Mouse (Mus musculus): ENCODE measurements around the gene Cd3d. TPM values are rescaled to one million over a fixed set of nuclear protein-coding genes. Genes with fewer than 3 reads are reported as not detected.

Gene Cd3d
- 0.99 to 5.0 TPM (median 2.6 TPM) in 4 replicates for total RNA-seq (2023; ENCODE audit: inconsistent age)

DNA sequence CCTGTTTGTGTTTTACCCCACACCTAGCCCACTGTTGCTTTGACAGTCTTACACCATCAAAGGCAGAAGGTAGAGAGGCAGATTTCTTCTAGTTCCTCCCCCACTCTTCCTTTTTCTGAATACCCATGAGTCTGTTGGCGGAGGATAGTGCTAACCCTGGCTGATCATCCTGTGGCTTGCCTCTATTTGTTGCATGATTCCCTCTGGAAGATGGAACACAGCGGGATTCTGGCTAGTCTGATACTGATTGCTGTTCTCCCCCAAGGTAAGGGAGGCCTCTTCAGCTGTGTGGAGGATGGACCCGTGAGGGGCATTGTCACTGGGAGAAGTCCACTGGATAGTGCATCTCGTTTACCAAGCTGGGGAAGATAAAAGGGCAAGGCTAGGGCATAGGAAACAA lies at the start of gene Cd3d:
Cd3d (plus strand) TSS at position 111 of the 400 bp plus-strand sequence.

DNA sequence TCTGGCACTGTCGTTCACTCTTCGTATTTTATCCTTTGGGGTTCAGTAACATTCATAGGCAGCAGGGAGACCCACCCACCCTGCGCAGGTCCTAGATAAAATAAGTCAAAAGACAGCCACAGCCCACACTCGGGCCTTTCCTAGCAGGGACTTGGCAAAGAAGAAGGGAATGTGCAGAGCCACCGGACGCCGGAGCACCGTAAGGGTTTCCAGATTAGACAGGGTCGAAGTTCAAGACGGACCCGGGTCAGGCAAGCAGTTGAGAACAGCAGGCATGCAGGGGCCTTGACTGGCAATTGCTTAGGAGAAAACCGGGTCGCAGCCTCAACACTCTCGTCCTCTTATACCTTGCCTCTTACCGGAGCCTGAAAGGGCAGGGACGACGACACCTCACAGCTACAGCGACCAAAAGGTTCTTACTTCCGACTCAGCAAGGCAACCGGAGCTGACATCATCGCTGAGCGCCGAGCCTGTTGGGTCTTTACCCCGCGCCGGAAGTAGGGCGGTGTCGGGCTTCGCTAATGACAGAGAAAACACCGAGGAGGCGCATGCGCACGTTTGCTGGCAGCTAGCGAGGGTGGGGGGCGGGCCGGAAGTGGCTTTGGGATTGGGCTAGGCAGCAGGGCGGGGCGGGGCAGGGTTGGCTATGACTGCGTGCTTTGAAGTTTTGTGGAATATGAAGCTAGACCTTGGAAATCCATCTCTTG lies 16.3 kb upstream of the Cd3d start, which contains the start of gene Ube4a:
Ube4a (minus strand) TSS at position 475 of the 707 bp plus-strand sequence.

DNA sequence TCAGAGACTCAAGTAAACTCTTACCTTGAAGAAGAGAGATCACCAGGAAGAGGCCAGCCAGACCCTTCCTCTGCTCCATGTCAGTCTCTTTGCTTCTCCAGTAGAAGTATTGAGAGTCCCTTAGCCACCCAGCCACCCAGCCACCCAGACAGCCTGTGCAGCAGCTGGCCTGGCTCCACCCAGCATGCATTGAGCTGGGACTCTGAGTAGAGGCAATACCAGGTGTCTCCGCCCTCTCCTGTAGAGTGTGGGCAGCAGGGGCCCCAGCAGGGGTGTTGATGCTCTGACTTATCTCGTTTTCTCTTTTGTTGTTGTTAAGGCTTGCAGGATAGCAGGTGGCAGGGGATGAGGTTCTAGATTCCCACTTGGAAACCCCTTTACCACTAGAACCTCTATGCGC lies 1.3 kb upstream of the Cd3d start, which contains the start of gene Cd3g:
Cd3g (minus strand) TSS at position 190 of the 400 bp plus-strand sequence.

DNA sequence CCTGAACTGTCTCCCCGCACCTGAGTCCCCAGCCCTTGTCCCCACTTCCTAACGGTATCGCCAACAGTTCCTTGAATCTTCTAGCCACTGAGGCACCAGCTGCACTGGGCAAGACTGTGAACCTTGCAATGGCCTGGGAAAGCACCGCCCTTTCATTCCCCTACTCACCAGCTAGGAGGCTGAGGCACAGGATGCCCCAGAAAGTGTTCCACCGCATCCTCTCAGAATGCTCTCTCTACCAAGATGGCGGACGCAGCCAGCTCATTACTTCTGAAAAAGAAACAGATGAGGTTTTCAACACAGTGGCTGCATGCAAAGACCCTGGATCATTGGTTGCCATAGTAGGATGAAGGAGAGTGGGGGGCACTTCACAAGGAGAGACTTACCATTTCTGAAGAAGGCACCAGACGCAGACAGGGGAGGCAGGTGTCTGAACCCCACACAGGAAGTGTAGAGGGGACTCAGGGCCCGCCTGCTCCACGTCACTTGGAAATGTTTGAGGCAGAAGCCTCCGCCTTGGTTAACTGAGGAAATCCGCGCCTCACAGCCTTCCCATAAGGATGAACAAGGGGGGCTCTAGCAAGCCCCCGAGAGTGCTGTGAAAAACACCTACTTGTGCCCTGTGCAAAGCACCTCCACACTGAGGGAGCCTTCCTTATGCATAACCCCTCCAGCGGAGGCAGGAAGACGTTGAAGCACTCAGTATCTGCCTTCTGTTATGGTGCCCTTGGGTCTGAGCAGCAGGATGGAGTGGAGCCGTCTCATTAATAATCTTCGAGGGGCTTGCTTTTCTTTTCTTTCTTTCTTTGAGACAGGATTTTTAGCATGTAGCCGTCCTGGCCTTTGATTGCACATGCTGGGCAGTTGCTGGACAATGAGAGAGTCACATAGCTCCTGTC lies 27.8 kb downstream of the Cd3d start, which contains the start of gene Cd3e:
Cd3e (minus strand) TSS at position 448 of the 899 bp plus-strand sequence.

Other genes starting within 250 kb of the Cd3d start
- gene Phldb1, start 246.6 kb upstream of the Cd3d start, total RNA-seq (2023; ENCODE audit: inconsistent age), result 0.48 to 0.63 TPM in 2 of 4 replicates, not detected in the others
- gene Arcn1, start 213.9 kb upstream of the Cd3d start, total RNA-seq (2023; ENCODE audit: inconsistent age), result 126 to 143 TPM (median 137 TPM) in 4 replicates
- 55.0 to 66.8 TPM (median 59.2 TPM) in 4 replicates for gene Ift46, start 213.9 kb upstream of the Cd3d start, total RNA-seq (2023; ENCODE audit: inconsistent age)
- 0.64 to 0.87 TPM (median 0.64 TPM) in 3 of 4 replicates, not detected in the other for gene Tmem25, start 182.5 kb upstream of the Cd3d start, total RNA-seq (2023; ENCODE audit: inconsistent age)
- 3.3 to 6.1 TPM (median 4.9 TPM) in 4 replicates for gene Ttc36, start 178.7 kb upstream of the Cd3d start, total RNA-seq (2023; ENCODE audit: inconsistent age)
- 109 to 145 TPM (median 140 TPM) in 4 replicates for gene Kmt2a, start 100.5 kb upstream of the Cd3d start, total RNA-seq (2023; ENCODE audit: inconsistent age)
- gene Atp5l, start 61.0 kb upstream of the Cd3d start, total RNA-seq (2023; ENCODE audit: inconsistent age), result 137 to 172 TPM (median 149 TPM) in 4 replicates
- gene Ube4a, start 16.2 kb upstream of the Cd3d start, total RNA-seq (2023; ENCODE audit: inconsistent age), result 81.6 to 97.6 TPM (median 87.8 TPM) in 4 replicates
- gene Cd3g, start 1.4 kb upstream of the Cd3d start, total RNA-seq (2023; ENCODE audit: inconsistent age), result 1.1 to 4.0 TPM (median 2.6 TPM) in 4 replicates
- 2.4 to 5.5 TPM (median 3.6 TPM) in 4 replicates for gene Cd3e, start 27.8 kb downstream of the Cd3d start, total RNA-seq (2023; ENCODE audit: inconsistent age)
- 0.27 to 1.1 TPM (median 0.77 TPM) in 4 replicates for gene Mpzl2, start 58.0 kb downstream of the Cd3d start, total RNA-seq (2023; ENCODE audit: inconsistent age)
- 6.6 to 7.4 TPM (median 7.2 TPM) in 4 replicates for gene Mpzl3, start 73.4 kb downstream of the Cd3d start, total RNA-seq (2023; ENCODE audit: inconsistent age)
- 18.6 to 28.7 TPM (median 24.3 TPM) in 4 replicates for gene Jaml, start 97.4 kb downstream of the Cd3d start, total RNA-seq (2023; ENCODE audit: inconsistent age)
- 0.26 to 0.69 TPM (median 0.29 TPM) in 4 replicates for gene Scn2b, start 136.0 kb downstream of the Cd3d start, total RNA-seq (2023; ENCODE audit: inconsistent age)
- 0.24 to 0.54 TPM (median 0.45 TPM) in 4 replicates for gene Scn4b, start 156.6 kb downstream of the Cd3d start, total RNA-seq (2023; ENCODE audit: inconsistent age)
- 0.39 to 0.90 TPM in 2 of 4 replicates, not detected in the others for gene BC049352, start 200.2 kb downstream of the Cd3d start, total RNA-seq (2023; ENCODE audit: inconsistent age)
- not detected in 4 replicates for gene Tmprss4, start 222.3 kb downstream of the Cd3d start, total RNA-seq (2023; ENCODE audit: inconsistent age)